Mouse (Mus musculus) neural tube, embryonic 10.5 days (tissue): ENCODE data around the gene Pef1.

Experiments used
- DNase-seq: peaks from one replicate; pipeline ENCODE4 v3.0.0-alpha.2; 2017; ENCODE audit warnings: low spot score; ENCODE audit errors: extremely low spot score

Gene Pef1

DNA sequence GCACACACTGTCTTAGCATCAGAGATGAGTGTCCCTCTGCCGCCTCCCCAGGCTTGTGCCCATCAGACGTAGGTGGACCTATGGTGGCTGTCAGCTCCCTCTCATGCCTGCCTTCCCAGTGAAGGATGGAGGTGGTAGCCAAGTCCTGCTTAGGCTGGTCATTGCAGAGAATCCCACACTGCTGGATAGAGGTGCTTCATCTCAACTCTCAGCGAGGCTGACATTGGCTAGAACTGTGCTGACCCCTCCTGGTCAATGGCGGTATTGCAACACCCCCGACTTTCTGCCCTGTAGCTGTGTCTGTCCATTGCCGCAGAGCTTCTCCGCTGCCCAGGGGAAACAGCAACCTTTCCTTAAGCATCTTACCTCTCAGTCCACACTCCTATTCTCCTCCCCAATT, 15.1 kb upstream of the Pef1 start:
- peak; percentile 97 for DNase-seq

DNA sequence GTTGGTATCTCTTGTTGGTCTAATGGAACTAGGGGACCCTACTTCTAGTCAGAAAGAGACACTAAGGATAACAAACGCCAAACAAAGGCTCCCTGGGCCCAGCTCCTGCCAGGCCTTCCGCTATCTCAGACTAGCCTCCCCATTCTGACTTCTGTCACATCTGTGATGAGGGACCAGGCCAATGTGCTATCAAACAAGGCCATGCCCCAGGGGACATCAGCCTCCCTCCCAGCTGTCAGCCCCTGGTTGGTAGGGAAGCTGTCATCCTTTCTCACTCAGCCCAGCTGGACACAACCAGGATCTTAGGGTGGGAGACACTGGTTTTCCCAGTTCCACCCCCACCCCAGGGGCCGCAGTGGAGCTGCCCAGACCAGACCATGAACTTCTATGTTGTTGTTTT, 7.2 kb upstream of the Pef1 start:
- no peak for DNase-seq

DNA sequence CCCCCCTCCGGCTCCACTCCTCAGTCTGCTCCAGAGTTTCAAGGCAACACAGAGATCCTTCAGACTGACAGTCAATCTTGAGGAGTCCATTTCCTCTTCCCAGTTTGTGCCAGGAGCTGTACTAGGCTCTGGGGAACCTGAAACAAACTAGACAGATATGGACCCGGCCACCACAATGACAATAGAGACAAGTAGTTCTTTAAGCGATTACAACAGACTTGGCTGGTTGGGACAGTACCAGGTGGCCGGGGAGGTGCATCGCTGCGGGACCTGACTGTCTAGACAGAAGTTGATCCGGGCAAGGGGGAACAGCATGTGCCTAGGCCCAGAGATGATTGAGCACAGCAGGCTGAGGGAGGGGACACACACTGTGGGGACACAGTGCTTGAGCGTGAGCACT, 1.2 kb upstream of the Pef1 start:
- DNase-seq, result no peak

DNA sequence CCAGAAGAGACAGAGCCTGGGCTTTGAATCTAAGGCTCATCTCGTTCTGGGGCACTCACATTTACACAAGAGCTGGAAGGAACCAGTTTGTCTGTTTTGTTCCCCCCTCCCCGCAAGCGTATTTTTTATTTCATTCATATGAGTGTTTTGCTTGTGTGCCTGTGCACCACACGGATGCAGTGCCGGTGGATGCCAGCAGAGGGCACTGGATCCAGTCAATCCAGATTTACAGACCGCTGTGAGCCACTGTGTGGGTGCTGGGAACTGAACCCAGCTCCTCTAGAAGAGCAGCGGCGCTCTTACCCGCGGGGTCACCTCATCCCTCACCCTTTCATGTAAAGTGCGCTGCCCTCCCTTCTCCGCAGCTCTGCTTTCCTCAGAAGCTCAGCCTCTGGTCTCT, 1.3 kb downstream of the Pef1 start:
- DNase-seq, result no peak

DNA sequence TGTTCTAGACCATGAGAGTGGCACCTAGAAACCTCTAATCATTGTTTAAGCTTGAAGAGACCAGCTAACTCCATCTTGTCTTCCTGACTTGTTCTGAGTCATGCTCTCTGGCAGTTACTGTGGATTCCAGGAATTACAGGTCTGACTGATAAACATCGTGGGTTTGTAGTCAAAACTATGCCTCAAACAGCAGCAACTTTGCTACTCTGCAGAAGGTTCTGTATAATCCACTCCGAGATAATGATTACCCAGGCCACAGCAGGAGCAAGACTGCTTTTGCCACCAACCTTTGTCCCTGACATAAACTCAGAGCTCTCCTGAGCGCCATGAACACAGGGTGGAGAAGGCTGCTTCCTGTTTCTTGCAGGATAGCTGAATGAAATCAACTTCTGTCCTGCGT, 2.2 kb downstream of the Pef1 start:
- no peak for DNase-seq

DNA sequence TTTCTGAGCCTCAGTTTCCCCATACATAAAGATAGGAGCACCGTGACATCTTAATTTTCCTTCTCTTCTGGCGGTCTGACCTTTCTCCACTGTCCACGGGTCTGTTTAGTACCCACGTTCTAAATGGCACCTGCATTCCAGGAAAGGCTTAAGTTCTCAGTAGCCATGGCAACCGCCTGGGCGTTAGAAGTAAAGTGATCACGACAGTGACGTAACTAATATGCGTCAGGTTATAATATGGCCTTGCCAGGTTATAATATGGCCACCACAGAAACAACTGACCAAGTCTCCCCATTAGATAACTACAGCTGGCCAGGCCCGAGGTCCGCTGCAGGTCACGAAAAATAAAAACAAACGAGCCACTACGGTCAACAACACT, 4.7 kb downstream of the Pef1 start:
- DNase-seq, result no peak

DNA sequence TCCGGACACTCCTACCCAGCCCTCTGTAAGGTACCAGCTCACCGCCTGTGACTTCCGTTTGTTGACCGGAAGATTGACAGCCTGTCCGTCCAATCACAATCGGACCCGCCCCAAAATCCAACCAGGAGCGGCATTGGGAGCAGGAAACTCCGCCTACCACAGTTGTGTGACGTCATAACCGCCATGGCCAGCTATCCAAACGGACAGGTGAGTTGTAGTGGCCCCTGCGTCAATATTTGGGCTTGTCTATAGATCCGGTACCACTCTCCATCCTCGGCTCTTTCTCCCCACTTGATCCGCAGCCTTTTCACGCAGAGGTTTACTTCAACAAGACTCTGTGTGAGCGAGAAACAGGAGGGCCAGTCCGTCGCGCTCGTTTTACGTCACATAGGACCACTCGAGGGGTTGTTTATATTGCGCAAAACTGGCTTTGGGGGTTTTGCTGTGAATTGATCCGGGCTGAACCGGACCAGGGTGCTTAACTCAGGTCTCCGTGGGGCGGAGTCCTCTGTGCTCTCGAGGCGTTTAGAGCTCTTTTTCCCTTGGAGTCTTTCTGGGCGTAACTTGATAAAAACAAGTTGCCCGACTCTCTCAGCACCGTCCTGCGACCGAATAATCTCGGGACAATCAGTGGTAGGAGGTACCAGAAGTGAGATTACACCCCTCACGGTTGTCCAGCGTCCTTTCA, 5.2 kb downstream of the Pef1 start:
- peak; percentile 100 for DNase-seq

DNA sequence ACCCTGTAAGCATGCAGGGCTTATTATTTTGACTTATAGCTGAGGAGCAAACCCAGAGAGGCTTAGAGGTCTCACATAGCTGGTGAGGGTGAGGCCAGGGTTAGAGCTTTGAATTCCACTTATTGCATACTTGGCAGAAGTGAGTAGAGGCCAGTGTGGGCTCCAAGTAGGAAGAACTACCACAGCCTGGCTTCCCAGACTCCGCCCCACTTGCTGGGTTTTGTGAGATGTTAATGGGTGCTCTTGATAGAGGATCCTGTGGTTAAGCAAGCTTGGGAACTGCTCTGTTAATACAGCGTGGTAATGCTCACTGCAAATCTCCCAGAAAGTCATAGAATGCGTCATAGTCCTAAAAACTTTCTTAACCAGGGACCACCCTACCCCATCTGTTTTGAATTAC, 6.6 kb downstream of the Pef1 start:
- DNase-seq, result no peak

DNA sequence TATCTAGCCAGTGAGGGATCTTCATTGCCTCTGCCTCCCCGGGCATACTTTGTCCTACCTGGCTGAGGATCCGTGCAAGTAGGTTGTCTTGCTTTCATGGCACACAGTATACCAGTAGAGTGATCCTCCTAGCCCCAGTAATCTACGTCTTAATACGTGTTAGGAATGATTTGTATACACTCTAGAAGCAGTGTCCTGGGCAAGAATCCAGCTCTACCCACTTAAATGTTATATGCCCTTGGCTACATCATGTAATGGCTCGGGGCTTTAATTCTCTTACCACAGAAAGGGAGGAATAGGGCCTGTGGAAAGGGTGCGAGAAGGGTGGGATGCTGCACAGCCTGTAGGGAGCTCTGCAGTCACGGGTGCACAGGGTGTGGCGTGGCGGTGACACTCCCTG, 7.3 kb downstream of the Pef1 start:
- no peak for DNase-seq

DNA sequence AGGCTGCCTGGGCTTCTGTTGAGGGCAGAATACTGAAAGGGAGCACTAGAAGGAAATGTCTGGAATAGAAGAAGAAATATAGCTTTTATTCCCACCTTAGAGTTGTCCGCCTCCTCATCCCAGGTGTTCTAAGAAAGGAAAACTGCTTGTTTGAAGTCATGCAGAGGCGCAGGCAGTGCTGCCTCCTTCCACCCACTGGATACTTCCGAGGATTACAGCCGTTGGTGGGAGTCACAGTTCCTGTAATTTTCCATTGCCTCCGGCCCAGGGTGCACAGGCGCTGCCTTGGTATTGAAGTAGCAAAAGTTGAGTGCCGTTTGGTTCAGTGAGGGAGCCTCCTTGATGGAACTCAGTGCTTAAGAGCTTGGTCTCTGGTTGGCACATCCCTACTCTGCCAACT, 7.7 kb downstream of the Pef1 start:
- DNase-seq, result no peak

DNA sequence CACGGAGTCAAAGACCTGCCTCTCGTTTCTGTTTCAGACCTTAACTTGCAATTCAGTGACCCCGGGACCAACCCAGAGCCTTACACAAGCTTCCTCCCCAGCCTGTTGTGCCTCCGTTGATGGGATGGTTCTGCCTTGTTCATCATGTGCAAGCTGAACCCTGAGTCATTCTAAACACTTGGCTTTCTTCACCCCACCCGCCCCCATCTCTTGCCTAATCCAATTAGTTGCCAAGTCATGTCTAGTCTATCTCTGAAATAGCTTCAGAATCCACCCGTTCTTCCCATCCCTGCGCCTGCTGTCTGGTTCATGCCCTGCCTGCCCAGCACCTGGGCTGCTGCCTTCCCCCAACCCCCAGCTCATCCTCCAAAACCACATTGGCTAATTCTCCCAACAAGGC, 9.9 kb downstream of the Pef1 start:
- no peak for DNase-seq

DNA sequence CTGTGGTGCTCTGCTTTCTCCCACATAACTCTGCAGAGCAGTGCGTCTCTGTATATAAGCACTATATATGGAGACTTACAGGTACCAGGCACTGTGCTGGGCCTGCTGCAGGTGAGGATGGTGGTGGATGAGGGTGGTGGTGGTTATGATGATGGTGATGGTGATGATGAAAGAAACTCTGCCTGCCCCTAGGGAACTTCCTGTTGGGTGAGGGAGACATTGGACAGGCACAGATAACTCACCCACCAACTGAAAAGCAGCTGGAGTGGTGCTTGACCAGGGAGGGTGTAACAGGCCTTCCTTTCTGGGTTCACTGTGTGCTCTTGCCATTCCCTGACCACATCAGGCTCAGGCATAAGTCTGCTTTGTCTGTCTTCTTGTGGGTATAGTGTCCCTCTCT, 10.4 kb downstream of the Pef1 start:
- no peak for DNase-seq

DNA sequence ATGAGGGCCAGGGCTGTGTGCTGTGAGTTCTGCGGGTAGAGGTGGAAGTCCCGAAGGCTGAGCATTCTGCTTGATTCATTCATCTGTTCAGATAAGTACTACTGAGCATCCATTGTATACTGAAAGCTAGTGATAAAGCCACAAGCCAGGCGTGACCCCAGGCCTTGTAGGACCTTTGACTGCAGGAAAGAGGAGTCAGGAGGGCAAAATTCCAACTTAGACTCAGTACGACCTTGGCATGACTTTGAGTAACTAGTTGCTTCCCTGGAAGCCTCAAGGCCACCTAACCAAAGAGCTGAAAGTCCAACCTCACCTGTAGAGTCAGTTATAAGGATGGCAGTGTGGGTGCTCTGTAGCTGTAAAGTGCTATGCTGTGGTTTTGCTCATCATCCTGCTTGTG, 18.4 kb downstream of the Pef1 start:
- no peak for DNase-seq

DNA sequence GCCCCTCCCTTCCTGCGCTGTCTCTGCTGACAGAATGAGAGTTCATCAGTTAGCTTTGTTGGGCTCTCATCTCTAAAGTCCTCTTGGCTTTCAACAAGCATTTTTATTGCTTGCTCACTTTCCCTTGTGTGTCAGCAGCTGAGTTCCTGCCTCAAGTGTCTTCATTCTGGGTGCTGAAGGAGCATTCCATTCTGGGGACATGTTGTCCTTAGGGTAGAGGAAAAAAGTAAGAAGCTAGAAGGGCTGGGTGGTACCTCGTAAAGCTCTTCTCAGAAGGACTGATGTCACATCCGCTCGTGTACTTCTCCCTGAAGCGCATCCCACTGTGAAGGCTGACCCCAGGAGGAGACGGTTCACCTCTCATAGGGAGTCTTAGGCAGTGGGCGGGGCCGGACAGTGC, 19.2 kb downstream of the Pef1 start:
- no peak for DNase-seq

DNA sequence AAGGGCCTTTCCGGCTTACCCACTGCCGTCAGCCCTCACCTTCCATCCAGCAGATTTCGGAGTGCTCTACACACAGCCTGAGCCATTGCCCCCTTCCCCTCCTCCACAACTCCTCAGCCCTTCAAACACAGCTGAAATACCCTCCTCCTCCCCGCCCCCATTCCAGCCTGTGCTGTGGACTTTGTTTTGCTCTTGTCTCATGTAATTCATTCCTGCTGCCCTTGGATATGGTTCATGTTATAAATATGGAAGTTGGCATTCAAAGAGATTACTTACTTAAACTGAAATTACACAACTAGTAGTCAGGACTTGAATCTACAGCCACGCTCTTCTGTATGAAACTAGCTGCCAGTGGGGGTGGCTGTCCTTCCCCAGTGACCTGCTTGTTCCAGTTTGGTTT, 20.7 kb downstream of the Pef1 start:
- no peak for DNase-seq

DNA sequence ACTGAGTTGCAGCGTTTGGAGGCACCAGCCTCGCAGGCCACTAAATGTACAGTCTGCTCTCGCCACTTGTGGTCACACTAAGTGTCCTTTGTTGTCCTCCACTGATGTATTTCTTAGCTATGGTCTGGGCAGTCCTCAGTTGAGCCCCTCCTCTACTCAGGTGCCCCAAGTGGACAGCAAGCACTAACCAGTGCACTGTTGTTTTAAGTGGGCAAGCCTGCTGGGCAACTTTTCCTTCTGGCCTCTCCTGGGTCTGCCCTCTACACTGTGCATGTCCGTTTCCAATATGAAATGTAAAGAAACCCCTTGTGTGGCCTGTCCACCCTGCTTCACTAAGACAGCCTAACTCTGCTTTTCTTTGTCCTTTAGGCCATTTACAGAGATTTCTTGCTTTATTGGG, 21.8 kb downstream of the Pef1 start:
- no peak for DNase-seq

DNA sequence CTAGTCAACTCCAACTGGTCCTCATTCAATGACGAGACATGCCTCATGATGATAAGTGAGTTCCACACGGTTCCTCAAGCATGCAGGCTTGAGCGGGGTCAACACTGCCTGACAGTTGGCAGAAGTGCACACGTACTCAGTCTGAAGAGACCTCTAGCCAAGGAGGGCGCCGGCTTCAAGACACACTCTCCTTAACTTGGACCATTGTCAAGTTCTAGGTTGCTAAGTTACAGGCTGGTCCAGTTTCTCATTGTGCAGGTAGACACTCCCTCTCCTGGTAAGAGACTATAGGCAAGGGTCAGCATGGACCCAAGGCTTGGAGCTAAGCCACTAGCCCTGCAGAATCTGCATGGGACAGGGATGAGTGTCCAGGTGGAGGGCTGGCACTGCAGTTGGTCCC, 22.8 kb downstream of the Pef1 start:
- no peak for DNase-seq

DNA sequence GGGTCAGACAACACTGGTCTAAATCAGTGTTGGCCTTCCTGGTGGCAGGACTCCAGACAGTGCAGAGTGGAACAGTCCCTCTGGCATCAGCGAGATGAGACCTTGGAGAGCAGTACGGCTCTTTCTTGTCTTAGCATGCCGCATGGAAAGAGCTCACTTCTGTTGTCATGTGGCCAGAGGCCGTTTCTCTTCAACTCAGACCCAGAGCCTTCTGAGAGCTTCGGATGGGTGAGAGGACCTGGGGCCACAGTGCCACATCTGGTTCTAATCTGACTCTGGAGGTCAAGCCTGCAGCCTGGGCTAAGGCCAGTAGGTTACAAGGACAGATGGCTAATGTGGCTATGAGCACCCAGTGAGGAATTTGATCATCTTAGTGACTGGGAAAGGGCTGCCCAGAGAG, 23.6 kb downstream of the Pef1 start:
- DNase-seq, result peak; percentile 52

DNA sequence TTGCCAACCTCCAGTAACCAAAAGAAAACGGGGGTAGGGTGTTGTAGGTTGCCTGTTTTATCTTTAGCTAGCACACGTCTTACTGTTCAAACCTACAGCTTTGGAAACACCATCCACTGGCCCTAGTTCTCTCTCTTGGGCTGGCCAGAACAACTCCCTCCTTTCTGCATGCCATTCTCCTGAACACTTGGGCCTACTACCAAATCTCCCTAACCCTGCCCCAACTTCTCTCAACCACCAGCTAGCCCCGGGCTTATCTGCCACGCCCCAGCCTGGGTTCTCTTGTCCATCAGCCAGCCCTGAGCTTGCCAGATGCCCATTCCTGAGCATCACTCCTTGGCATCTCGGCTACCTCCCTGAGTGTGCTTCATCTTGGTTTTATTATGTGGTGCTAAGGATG, 26.5 kb downstream of the Pef1 start:
- no peak for DNase-seq

DNA sequence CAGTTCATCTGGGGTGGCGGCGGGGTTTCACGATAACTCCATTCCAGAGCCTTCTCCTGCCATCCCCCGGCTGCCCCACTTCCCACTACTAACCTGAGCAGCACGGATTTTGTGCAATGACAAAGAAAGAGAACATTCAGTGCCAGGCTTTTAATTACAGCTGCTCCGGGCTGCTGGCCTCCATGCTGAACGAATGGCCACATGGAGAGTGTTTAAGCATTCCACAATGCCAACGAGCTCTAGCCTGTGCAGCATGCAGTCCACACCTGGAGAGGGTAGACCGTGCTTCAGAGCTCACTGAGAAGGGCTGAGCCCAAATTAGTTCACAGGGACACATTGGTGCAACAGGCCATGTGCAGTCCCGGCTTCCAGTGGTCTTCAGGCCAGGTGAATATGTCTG, 27.7 kb downstream of the Pef1 start:
- no peak for DNase-seq

DNA sequence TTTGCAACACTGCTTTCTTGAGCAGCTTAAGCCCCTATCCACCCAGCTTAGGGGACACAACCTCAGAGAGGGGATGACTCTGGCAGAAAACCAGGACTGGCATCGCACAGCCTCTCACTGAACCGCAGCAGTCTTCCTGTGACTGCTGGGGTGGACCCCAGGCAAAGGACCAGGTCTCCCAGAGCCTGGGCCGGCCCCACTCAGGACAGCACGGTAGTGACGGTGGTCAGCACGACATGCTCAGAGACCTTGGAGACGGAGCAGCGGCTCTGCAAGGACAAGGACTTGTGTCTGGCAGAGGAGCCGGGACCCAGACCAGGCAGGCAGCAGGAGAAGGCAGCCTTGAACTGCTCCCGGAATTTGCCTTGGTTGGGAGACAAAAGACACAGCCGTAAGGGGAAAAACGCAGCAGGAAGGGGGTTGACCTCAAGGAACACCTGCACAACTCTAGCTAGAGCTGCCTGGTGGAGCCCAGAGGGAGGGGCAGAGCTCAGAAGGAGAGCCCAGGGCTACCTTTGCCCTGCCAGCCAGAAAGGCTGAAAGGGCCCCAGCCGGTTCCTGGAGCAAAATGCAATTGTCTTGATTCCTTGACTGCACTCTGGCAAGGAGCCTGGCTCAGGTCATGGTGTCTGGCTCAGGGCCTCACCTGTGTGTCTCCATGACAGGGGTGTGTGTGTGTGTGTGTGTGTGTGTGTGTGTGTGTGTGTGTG, 28.4 kb downstream of the Pef1 start:
- DNase-seq, result no peak

DNA sequence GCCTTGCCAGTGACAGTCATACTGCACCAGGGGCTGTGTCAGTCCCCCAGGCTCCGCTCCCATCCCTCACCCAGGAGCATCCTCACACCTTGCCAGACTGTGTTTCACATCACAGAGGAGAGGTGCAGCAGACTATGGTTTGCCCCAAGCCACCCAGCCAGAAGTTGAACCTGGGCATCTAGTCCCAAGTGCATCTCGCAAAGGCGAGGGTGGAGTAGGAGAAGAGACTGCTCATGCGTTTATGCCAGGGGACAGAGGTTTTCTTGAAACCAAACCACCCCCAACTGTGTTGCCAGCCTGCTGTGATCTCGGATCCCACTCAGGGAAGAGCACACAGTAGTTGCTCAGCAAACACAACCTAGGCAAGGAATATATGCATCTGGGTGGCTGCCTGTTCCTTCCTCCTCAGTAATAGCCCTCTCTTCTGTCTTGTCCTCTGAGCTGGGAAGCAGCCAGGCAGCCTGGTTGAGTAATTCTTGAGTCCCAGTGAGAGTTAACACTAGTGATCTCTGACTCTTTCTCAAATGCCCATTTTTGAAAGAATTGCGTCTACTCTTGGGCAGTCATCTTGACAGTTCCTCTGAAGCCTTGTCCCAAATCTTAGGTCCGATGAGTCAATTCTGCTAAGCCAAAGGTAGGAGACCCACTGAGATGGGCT, 29.2 kb downstream of the Pef1 start:
- no peak for DNase-seq

DNA sequence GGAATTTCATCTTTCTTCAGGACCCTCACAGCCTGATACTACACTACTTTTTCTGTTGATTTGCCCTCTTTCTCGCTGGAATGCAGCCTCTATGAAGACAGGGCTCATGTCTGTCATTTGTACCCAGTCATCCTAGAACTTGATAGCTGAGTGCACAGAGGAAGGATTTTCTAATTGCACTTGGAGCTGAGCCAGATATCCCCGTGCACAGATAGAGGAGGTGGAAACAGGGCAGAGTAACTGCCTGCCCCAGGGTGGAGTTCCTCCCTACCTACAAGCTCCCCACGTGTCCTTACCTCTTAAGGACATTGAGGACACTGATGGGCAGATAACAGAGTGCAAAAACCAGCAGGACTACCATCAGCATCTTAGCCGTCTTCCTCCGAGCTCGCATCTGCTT, 31.0 kb downstream of the Pef1 start:
- no peak for DNase-seq
